Comparison of ENCODE assay signal across 16 mouse cellular contexts in genomic region chr19:57692566-57692965, GRCm38 (mm10).
DNase-seq lines count a peak whose midpoint lies in the region; ATAC-seq and TF ChIP-seq lines count a peak whose summit lies in the region.
"Had no signal": no experiment of that assay in that cellular context is flagged by ENCODE, and none has a peak within 500 bp of the region (broad histone marks: within the 10 kb centered on the region; RNA-seq: fewer than 3 reads in every experiment).

No protein-coding gene starts in this region.

- no peaks in the 10 kb centered on the region for H3K27me3 ChIP-seq in kidney, postnatal 0 days (ENCODE audit: insufficient read depth, low read length)
- no peaks in the 10 kb centered on the region for H3K27me3 ChIP-seq in limb, embryonic 10.5 days (ENCODE audit: low read depth, poor library complexity, severe bottlenecking)
- H3K27me3 ChIP-seq in hindbrain, embryonic 10.5 days (ENCODE audit: insufficient read depth, poor library complexity, severe bottlenecking) = no peaks in the 10 kb centered on the region
- H3K27me3 ChIP-seq: limb, embryonic 12.5 days; megakaryocyte, embryonic 14.5 days had no signal

- H3K4me3 ChIP-seq in kidney, postnatal 0 days (replicated peaks; ENCODE audit: low read depth, low read length) = no peak overlapping the region
- H3K4me3 ChIP-seq in limb, embryonic 10.5 days = no peak overlapping the region
- H3K4me3 ChIP-seq in hindbrain, embryonic 10.5 days = no peak overlapping the region
- H3K4me3 ChIP-seq: limb, embryonic 12.5 days; megakaryocyte, embryonic 14.5 days had no signal

- WGBS in kidney, postnatal 0 days = 93% methylated on average over 3 of the region's 3 CpGs
- 83% methylated on average over 3 of the region's 3 CpGs for WGBS in limb, embryonic 10.5 days
- WGBS in hindbrain, embryonic 10.5 days = 80% methylated on average over 3 of the region's 3 CpGs

- no peak for TF ChIP-seq POLR2A in brain, embryonic 14.5 days (IDR thresholded peaks at IDR 0.05; ENCODE audit: borderline replicate concordance, extremely low read depth, insufficient read depth, insufficient read length, poor library complexity, severe bottlenecking)

- H3K9me3 ChIP-seq in kidney, postnatal 0 days (replicated peaks; ENCODE audit: low read length) = no peaks in the 10 kb centered on the region
- H3K9me3 ChIP-seq in limb, embryonic 10.5 days (replicated peaks) = no peaks in the 10 kb centered on the region
- no peaks in the 10 kb centered on the region for H3K9me3 ChIP-seq in hindbrain, embryonic 10.5 days
- H3K9me3 ChIP-seq: limb, embryonic 12.5 days; megakaryocyte, embryonic 14.5 days had no signal

- TF ChIP-seq CTCF in kidney, postnatal 0 days (IDR thresholded peaks at IDR 0.05; ENCODE audit: low read depth) = peak; percentile 51
- peak; percentile 26; the same call in 1 of the 2 replicates for TF ChIP-seq CTCF in brain, embryonic 14.5 days (IDR thresholded peaks at IDR 0.05; ENCODE audit: borderline replicate concordance, extremely low read depth, insufficient read depth, insufficient read length)

- H3K4me1 ChIP-seq in kidney, postnatal 0 days (replicated peaks; ENCODE audit: insufficient read depth, low read length) = no peaks in the 10 kb centered on the region
- H3K4me1 ChIP-seq in limb, embryonic 10.5 days = no peaks in the 10 kb centered on the region
- no peaks in the 10 kb centered on the region for H3K4me1 ChIP-seq in hindbrain, embryonic 10.5 days (replicated peaks)
- H3K4me1 ChIP-seq: limb, embryonic 12.5 days; megakaryocyte, embryonic 14.5 days had no signal

- H3K4me2 ChIP-seq in kidney, postnatal 0 days (ENCODE audit: low read length) = no peak overlapping the region
- H3K4me2 ChIP-seq: limb, embryonic 12.5 days had no signal

- H3K36me3 ChIP-seq in kidney, postnatal 0 days (ENCODE audit: insufficient read depth, low read length) = peaks cover 12% of the 10 kb centered on the region
- H3K36me3 ChIP-seq in limb, embryonic 10.5 days = peaks cover 42% of the 10 kb centered on the region
- peaks cover 40% of the 10 kb centered on the region for H3K36me3 ChIP-seq in hindbrain, embryonic 10.5 days

- H3K9ac ChIP-seq in kidney, postnatal 0 days (ENCODE audit: low read depth, low read length) = no peak overlapping the region
- H3K9ac ChIP-seq: limb, embryonic 12.5 days had no signal

- H3K27ac ChIP-seq in kidney, postnatal 0 days = no peak overlapping the region
- H3K27ac ChIP-seq in limb, embryonic 10.5 days = no peak overlapping the region
- no peak overlapping the region for H3K27ac ChIP-seq in hindbrain, embryonic 10.5 days
- H3K27ac ChIP-seq: limb, embryonic 12.5 days had no signal

- ATAC-seq in kidney, postnatal 0 days (replicated peaks; ENCODE audit: low FRiP score, low read depth) = no peak

- DNase-seq in embryo, embryonic 10.5 days (ENCODE audit: low spot score) = peak; percentile 17
- no peak for DNase-seq in embryo, embryonic 11 days
- peak; percentile 28 for DNase-seq in kidney, postnatal 0 days (ENCODE audit: low spot score)
- DNase-seq in kidney, adult 18-20 months = no peak
- DNase-seq in A20 (ENCODE audit: low read depth, low spot score) = peak; percentile 13
- DNase-seq in brain, embryonic 14.5 days (ENCODE audit: low read depth) = no peak
- no peak for DNase-seq in limb, embryonic 10.5 days (ENCODE audit: low spot score)
- DNase-seq in hindbrain, embryonic 10.5 days (ENCODE audit: low spot score) = no peak
- DNase-seq: cerebellum, adult 9-11 months; heart, postnatal 4 days; kidney, postnatal 25 days; layer of hippocampus, postnatal 36 days; lung, adult 2 months; right cerebral cortex, postnatal 14 days had no signal

Comparison
In these comparisons a context has a peak if more than half of its experiments do, and no peak if none do; other contexts are left out.
1. DNase-seq: peak in embryo, embryonic 10.5 days (single experiment), kidney, postnatal 0 days (single experiment) and A20 (single experiment); none in embryo, embryonic 11 days (single experiment), kidney, adult 18-20 months (single experiment), brain, embryonic 14.5 days (single experiment), limb, embryonic 10.5 days (single experiment) and hindbrain, embryonic 10.5 days (single experiment).